Mouse (Mus musculus) hindbrain, embryonic 12.5 days (tissue): Measurements from ENCODE around the gene Dnaja2. TPM values are rescaled to one million over a fixed set of nuclear protein-coding genes. Genes with fewer than 3 reads are reported as not detected.

Experiments used
- ATAC-seq: fragments of 200-750 bp; cut with Nextera tagmentation; 2 replicates; pipeline ENCODE4 v1.8.0; 2017; ENCODE audit warnings: moderate TSS enrichment; ENCODE audit not compliant: low FRiP score
- H3K27ac ChIP-seq: fragments of 300-500 bp; sonication (generic); 2 replicates; pipeline ENCODE4 v1.5.1; 2016; ENCODE audit warnings: mild to moderate bottlenecking
- H3K27me3 ChIP-seq: fragments of 300-500 bp; sonication (generic); 2 replicates; pipeline ENCODE4 v1.6.1; 2016; ENCODE audit warnings: mild to moderate bottlenecking
- H3K36me3 ChIP-seq: fragments of 300-500 bp; sonication (generic); 2 replicates; pipeline ENCODE4 v1.6.1; 2016; ENCODE audit warnings: mild to moderate bottlenecking
- H3K4me1 ChIP-seq: fragments of 300-500 bp; sonication (generic); 2 replicates; pipeline ENCODE4 v1.6.1; 2016
- H3K4me2 ChIP-seq: fragments of 300-500 bp; sonication (generic); replicated peaks from 2 replicates; pipeline ENCODE4 v1.6.1; 2016; ENCODE audit warnings: mild to moderate bottlenecking
- H3K4me3 ChIP-seq: fragments of 300-500 bp; sonication (generic); 2 replicates; pipeline ENCODE4 v1.5.1; 2016; ENCODE audit warnings: mild to moderate bottlenecking
- H3K9ac ChIP-seq: fragments of 300-500 bp; sonication (generic); 2 replicates; pipeline ENCODE4 v1.6.1; 2016; ENCODE audit warnings: mild to moderate bottlenecking, moderate library complexity
- H3K9me3 ChIP-seq: fragments of 300-500 bp; sonication (generic); replicated peaks from 2 replicates; pipeline ENCODE4 v1.6.1; 2016; ENCODE audit warnings: mild to moderate bottlenecking
- WGBS: fragments of 180-500 bp; shearing (Covaris S2); methylation state at CpG from one replicate; pipeline ENCODE4 v1.1.7; 2016; 5-methylcytosine and 5-hydroxymethylcytosine counted together
- polyA plus RNA-seq: library from polyadenylated mRNA; unstranded; fragments of >200 nt; fragmentation: Nextera tagmentation; extraction: Ambion mirVana; gene quantifications from 2 replicates; pipeline ENCODE4 v1.2.1, GENCODE M21; 2016

Dnaja2 gene
- polyA plus RNA-seq, 1 experiment from 2014 or later: 174 TPM

DNA sequence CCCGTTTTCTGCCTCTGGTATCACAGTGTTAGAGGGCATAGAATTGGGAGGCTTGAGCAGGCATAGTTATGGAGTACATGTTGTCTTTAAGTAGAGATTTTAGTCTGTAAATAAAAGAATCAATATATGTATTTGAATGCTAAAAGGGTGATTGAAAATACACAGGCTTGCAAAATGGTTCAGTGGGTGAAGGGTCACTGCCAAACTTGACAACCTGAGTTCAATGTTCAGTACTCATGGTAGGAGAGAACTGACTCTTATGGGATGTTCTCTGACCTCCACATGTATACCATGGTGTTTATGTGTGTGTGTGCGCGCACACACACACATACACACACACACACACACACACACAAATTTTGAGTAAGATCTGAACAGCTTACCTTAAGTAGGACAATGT lies 22.5 kb upstream of the Dnaja2 start:
- Histone ChIP-seq H3K4me2 (no peak overlapping the region), H3K27ac (no peak overlapping the region), H3K36me3 (no peaks in the 10 kb centered on the region), H3K27me3 (no peaks in the 10 kb centered on the region), H3K9ac (no peak overlapping the region), H3K4me1 (no peaks in the 10 kb centered on the region), H3K4me3 (no peak overlapping the region), H3K9me3 (no peaks in the 10 kb centered on the region)
- WGBS: 95% methylated on average over 3 of the region's 3 CpGs
- no peak for ATAC-seq

DNA sequence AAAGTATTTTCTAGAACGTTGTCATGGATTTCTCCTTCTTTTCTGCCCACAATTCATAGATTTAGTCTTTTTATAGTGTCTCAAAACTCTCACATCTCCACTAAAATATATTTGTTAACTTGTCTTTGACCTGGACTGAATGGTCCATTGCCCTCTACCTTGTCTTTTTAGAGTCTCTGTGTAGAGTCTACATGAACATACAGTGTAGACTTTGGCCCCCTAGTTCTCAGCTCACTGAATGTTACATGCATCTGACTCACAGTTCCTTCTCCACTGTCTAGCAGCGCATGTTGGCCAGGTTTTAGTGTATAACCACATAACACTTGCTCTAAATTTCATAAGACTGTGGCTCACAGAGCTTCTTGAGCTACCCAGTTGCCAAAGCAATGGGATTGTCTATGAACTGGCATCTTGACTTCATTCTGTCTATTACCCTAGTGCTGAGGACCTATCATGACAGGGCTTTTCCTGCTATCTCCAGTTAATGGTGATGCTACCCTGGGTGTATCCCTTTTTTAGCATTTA lies 18.9 kb upstream of the Dnaja2 start:
- Histone ChIP-seq H3K36me3 (no peaks in the 10 kb centered on the region), H3K9me3 (no peaks in the 10 kb centered on the region), H3K4me2 (no peak overlapping the region), H3K9ac (no peak overlapping the region), H3K27me3 (no peaks in the 10 kb centered on the region), H3K4me1 (no peaks in the 10 kb centered on the region), H3K4me3 (no peak overlapping the region), H3K27ac (no peak overlapping the region)
- 86% methylated on average over 2 of the region's 2 CpGs for WGBS
- no peak for ATAC-seq

DNA sequence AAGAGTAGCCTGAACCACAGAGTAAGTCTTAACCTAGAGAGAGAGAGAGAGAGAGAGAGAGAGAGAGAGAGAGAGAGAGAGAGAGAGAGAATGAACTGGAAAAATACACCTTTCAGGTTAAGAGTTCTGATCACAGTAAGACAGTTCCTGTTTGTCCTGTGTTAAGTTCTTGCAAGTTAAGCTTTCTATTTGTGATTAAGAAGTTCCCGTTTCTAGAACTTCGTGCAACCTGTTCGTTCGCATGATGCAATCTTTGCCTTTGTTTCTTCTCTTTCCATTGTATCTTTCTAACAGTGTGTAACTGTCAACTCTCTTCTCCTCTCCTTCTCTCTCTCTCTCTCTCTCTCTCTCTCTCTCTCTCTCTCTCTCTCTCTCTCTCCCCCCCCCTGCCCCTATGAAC lies 15.3 kb upstream of the Dnaja2 start:
- ATAC-seq: no peak
- H3K4me2 ChIP-seq: no peak overlapping the region
- H3K9ac ChIP-seq: no peak overlapping the region
- H3K27me3 ChIP-seq: no peaks in the 10 kb centered on the region
- no peaks in the 10 kb centered on the region for H3K9me3 ChIP-seq
- H3K36me3 ChIP-seq: no peaks in the 10 kb centered on the region
- WGBS: 90% methylated on average over 4 of the region's 4 CpGs
- H3K4me3 ChIP-seq: no peak overlapping the region
- H3K4me1 ChIP-seq: no peaks in the 10 kb centered on the region
- no peak overlapping the region for H3K27ac ChIP-seq

DNA sequence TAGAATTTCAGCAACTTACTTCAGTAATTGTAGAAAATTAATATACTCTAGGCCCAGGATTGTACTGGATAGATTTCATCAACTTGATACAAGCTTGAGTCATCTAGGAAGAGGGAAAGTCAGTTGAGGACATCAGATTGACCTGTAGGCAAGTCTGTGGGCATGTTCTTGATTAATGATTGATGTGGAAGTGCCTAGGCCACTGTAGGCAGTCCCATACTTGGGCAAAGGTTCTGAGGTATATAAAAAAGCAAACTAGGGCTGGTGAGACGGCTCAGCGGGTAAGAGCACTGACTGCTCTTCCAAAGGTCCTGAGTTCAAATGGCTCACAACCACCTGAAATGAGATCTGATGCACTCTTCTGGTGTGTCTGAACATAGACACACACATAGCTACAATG lies 12.7 kb upstream of the Dnaja2 start:
- 87% methylated on average over 2 of the region's 2 CpGs for WGBS

DNA sequence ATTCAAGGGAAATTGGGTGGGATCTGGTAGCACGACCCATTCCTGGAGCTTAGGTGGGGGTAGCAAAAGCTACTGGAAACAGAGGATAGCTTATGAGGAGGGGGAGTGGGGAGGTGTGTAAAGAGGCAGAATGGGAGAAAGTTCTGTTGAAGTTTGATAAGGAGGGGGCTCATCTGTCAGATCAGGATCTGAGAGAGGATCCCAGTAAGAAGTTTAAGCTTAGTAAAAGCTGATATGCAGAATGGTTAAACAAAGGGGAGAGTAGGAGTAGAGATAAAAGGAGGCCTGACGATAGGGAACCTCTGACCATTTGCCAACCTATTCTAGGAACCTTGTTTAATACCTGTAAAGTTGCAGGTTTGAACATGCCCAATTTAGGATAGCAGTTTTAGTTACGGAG lies 10.0 kb upstream of the Dnaja2 start:
- H3K4me3 ChIP-seq: no peak overlapping the region
- no peaks in the 10 kb centered on the region for H3K9me3 ChIP-seq
- H3K27ac ChIP-seq: no peak overlapping the region
- H3K4me1 ChIP-seq: no peaks in the 10 kb centered on the region
- H3K4me2 ChIP-seq: no peak overlapping the region
- no peaks in the 10 kb centered on the region for H3K27me3 ChIP-seq
- H3K9ac ChIP-seq: no peak overlapping the region
- WGBS: 81% methylated on average over 3 of the region's 3 CpGs
- ATAC-seq: no peak
- H3K36me3 ChIP-seq: no peaks in the 10 kb centered on the region

More for the DNA sequence above, 12.7 kb upstream of the Dnaja2 start:
- Histone ChIP-seq H3K9ac (no peak overlapping the region), H3K27me3 (no peaks in the 10 kb centered on the region), H3K36me3 (no peaks in the 10 kb centered on the region), H3K9me3 (no peaks in the 10 kb centered on the region), H3K4me1 (no peaks in the 10 kb centered on the region), H3K27ac (no peak overlapping the region), H3K4me3 (no peak overlapping the region), H3K4me2 (no peak overlapping the region)
- ATAC-seq: no peak

DNA sequence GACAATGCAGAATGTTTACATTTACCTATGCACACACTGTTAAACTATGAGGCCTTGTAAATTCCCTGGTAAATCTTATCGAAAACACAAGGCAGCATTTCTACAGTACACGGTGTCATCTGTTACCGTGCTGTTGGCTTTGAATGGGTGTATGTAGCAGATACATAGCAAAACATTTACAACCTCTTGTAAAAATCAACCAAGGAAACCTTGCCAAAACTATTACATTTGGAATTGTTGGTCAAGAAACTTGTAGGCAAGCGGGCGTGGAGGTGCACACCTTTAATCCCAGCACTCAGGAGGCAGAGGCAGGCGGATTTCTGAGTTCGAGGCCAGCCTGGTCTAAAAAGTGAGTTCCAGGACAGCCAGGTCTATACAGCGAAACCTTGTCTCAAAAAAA lies 8.2 kb upstream of the Dnaja2 start:
- Histone ChIP-seq H3K4me1 (no peaks in the 10 kb centered on the region), H3K27ac (no peak overlapping the region), H3K4me2 (no peak overlapping the region), H3K4me3 (no peak overlapping the region), H3K9ac (no peak overlapping the region), H3K27me3 (no peaks in the 10 kb centered on the region), H3K9me3 (no peaks in the 10 kb centered on the region), H3K36me3 (no peaks in the 10 kb centered on the region)
- no peak for ATAC-seq
- WGBS: 95% methylated on average over 8 of the region's 8 CpGs

DNA sequence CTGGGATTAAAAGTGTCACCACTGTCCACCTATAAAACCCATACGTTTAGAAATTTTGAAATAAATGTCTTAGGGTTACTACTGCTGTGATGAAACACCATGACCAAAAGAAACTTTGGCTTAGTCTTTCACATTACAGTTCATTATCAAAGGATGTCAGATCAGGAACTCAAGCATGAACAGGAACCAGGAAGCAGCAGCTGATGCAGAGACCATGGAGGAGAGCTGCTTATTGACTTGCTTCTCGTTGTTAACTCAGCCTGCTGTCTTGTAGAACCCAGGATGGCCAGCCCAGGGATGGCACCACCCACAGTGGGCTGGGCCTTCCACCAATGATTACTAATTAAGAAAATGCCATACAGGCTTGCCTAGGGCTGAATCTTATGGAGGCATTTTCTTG lies 4.8 kb upstream of the Dnaja2 start:
- Histone ChIP-seq H3K9ac (no peak overlapping the region), H3K27me3 (no peaks in the 10 kb centered on the region), H3K4me1 (no peaks in the 10 kb centered on the region), H3K9me3 (no peaks in the 10 kb centered on the region), H3K27ac (no peak overlapping the region), H3K4me2 (no peak overlapping the region), H3K4me3 (no peak overlapping the region), H3K36me3 (no peaks in the 10 kb centered on the region)
- 79% methylated on average over 2 of the region's 2 CpGs for WGBS
- no peak for ATAC-seq

DNA sequence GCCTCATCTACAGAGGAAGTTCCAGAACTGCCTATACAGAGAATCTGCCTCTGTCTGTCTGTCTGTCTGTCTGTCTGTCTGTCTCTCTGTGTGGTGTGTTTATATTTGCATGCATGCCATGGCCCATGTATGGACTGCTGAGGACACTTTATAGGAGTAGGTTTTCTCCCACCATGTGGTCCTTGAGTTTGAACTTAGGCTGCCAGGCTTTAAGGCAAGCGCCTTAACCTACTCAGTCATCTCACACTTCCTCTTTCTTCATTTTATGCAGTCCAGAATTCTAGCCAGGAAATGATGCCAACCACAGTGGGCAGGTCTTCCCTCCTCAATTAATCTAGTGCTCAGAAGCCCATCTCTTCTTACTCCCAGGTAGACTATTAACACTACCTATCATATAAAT lies 4.1 kb upstream of the Dnaja2 start:
- no peaks in the 10 kb centered on the region for H3K27me3 ChIP-seq
- no peak overlapping the region for H3K4me2 ChIP-seq
- H3K4me3 ChIP-seq: no peak overlapping the region
- no peak overlapping the region for H3K27ac ChIP-seq
- 100% methylated on average over 1 of the region's 1 CpGs for WGBS
- ATAC-seq: no peak
- no peak overlapping the region for H3K9ac ChIP-seq
- peaks cover under 1% of the 10 kb centered on the region; the same call in 1 of the 2 replicates for H3K4me1 ChIP-seq
- H3K9me3 ChIP-seq: no peaks in the 10 kb centered on the region
- H3K36me3 ChIP-seq: no peaks in the 10 kb centered on the region

DNA sequence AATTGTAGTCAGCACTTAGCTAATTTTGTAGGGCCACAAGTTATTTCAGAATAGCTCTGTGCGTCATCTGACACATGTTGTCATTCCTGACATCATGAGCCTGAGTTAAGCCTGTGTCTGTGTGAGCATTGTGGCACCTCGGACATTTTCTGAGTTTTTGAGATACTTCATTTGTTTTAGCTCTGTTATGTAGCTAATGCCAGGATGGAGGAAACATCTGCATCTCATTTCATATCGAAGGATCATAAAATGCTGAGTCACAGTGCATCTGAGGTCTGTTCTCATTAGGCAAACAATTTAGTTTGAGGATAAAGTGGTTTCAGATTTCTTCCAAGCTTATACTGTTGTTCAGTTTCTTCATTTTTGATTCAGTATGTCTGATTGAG lies 2.5 kb upstream of the Dnaja2 start:
- Histone ChIP-seq H3K36me3 (no peaks in the 10 kb centered on the region), H3K9me3 (no peaks in the 10 kb centered on the region), H3K4me1 (peaks cover 3% of the 10 kb centered on the region; the same call in 1 of the 2 replicates), H3K4me3 (no peak overlapping the region), H3K4me2 (no peak overlapping the region), H3K9ac (no peak overlapping the region), H3K27me3 (no peaks in the 10 kb centered on the region), H3K27ac (no peak overlapping the region)
- WGBS: 79% methylated on average over 3 of the region's 3 CpGs
- ATAC-seq: no peak

DNA sequence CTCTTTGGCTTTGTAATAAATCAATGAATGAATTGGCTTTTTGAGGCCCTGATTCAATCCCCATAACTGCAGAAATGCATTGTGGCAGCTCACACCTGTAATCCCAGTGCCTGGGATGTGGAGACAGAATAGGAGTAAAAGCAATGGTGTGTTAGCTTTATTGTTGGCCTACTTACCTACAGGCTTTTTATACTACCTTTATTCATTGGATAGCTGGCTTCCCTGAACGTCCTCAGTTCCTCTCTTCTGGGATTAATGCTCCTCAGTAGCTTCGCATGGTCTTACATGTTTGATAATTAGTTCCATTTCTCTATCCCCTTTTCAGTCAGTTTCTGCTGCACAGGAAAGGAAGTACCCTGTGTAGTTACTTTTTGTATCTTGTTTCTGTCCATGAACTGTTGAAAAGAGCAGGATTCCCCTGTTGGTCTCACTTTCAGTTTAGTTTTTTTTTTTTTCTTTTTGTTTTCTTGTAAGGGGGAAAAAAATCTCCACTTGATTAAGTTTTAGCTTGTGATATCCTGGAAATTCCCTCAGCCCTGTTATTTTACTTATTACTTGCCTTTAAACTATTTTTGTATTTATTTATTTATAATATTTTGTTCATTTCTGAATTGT lies 1.9 kb upstream of the Dnaja2 start:
- no peaks in the 10 kb centered on the region for H3K9me3 ChIP-seq
- no peak overlapping the region for H3K4me2 ChIP-seq
- H3K27me3 ChIP-seq: no peaks in the 10 kb centered on the region
- no peak overlapping the region for H3K4me3 ChIP-seq
- peaks cover 2% of the 10 kb centered on the region for H3K36me3 ChIP-seq
- no peak overlapping the region for H3K27ac ChIP-seq
- WGBS: 66% methylated on average over 2 of the region's 2 CpGs
- no peak for ATAC-seq
- H3K4me1 ChIP-seq: peaks cover 4% of the 10 kb centered on the region; the same call in 1 of the 2 replicates
- no peak overlapping the region for H3K9ac ChIP-seq

DNA sequence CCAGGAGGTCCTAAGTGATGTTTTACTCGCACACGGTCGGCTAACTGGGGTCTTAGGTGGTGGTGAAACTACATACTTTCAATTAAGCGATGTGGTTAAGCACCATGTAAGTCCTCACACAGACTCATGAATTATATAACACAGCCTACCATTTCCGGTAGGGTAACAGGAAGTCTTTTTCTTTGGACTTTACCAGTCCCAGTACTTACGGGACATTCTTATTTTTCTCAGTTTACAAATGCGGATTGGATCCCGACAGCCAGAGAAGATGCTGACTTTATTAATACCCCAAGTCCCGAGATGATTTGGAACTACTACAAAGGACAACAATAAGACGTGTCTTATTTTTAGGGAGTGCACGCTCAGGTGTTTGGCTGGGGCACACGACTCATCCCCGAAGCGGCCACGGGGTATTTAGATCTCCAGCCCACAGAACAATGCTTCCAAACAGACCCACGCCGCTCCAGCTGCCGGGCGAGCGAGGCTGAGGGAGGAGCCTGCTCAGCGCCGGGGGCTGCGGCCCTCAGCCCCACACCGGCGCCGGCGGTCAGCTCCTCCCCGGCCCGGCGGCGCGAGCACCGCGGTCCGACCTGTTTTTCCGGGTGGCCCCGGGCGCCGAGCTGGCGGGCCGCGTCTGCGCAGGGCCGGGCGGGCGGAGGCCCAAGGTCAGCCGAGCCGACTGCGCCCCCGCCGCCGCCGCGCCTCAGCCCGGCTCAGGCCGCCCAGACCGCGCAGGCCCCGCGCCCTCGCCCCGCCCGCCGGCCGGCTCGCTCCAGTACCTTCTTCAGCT lies 558 bp downstream of the Dnaja2 start:
- H3K9me3 ChIP-seq: no peaks in the 10 kb centered on the region
- H3K9ac ChIP-seq: peak overlapping the region; percentile 95
- peak overlapping the region; percentile 98 for H3K4me3 ChIP-seq
- H3K4me1 ChIP-seq: peaks cover 10% of the 10 kb centered on the region
- H3K36me3 ChIP-seq: peaks cover 11% of the 10 kb centered on the region
- no peaks in the 10 kb centered on the region for H3K27me3 ChIP-seq
- H3K4me2 ChIP-seq: peak overlapping the region; percentile 81
- ATAC-seq: peak; percentile 91
- peak overlapping the region; percentile 91 for H3K27ac ChIP-seq
- WGBS: 1% methylated on average over 63 of the region's 66 CpGs

DNA sequence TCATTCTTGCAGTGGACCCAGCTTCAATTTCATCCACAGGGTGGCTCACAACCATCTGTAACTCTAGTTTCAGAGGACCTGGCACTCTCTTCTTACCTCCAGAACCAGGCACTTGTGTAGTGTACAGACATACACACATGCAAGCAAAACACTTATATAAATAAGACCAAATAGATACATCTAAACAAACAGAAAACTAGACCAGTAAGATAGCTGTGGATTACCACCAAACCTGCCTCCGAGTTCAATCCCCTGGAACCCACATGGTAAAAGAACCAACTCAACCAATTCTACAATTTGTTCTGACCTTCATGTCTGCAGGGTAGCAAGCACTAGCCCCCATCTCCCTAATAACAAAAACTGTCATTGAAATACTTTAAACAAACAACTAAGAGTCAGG lies 3.2 kb downstream of the Dnaja2 start:
- no peak overlapping the region for H3K4me2 ChIP-seq
- peaks cover 36% of the 10 kb centered on the region for H3K36me3 ChIP-seq
- H3K9me3 ChIP-seq: no peaks in the 10 kb centered on the region
- no peak overlapping the region for H3K4me3 ChIP-seq
- WGBS: 100% methylated on average over 1 of the region's 1 CpGs
- H3K9ac ChIP-seq: no peak overlapping the region
- no peak overlapping the region for H3K27ac ChIP-seq
- no peaks in the 10 kb centered on the region for H3K27me3 ChIP-seq
- ATAC-seq: no peak
- peaks cover 10% of the 10 kb centered on the region for H3K4me1 ChIP-seq

DNA sequence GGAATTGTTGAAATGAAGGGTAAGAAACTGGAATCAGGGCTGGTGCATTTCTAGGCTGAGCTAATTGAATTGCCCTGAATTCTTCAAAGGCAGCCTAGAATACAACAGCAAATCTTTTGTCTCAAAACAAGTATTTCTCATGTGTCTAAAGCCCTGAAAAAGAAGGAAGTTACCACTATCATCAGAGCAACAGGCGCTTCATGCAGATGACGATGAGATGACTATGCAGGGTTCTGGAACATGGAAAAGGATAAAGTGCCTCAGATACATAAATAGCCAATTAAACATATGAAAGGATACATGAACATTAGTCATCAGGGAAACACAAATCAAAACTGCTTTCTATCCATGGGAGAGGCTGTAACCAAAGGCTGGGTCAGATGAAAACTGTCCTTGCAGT lies 18.8 kb downstream of the Dnaja2 start:
- no peak for ATAC-seq
- Histone ChIP-seq H3K4me3 (no peak overlapping the region), H3K36me3 (peaks cover 64% of the 10 kb centered on the region), H3K9ac (no peak overlapping the region), H3K27me3 (no peaks in the 10 kb centered on the region), H3K4me2 (no peak overlapping the region), H3K4me1 (no peaks in the 10 kb centered on the region), H3K27ac (no peak overlapping the region), H3K9me3 (no peaks in the 10 kb centered on the region)
- WGBS: 98% methylated on average over 2 of the region's 2 CpGs
